Mouse (Mus musculus): ENCODE results near the gene Muc1.

Muc1 gene

DNA sequence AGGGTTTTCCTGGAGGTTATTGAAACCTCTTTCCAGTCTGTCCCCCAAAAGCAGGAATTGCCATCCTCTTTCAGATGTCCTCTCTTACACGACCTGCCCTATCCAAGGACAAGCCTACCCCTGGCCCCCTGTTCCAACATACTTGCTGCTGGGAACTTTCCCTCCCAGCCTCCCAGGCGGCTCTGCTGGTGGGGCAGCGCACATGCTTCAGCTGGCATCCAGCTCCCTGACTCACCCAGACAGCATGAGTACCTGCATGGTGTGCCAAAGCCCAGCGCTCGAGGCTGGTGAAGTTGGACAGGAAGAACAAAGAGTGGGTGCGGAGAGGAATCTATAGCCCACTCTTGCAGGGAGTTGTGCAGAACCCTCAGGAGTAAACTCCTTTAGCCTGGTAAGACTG lies 42.0 kb downstream of the Muc1 start:
- DNase-seq (ENCODE audit: low spot score), result peak; percentile 65

DNA sequence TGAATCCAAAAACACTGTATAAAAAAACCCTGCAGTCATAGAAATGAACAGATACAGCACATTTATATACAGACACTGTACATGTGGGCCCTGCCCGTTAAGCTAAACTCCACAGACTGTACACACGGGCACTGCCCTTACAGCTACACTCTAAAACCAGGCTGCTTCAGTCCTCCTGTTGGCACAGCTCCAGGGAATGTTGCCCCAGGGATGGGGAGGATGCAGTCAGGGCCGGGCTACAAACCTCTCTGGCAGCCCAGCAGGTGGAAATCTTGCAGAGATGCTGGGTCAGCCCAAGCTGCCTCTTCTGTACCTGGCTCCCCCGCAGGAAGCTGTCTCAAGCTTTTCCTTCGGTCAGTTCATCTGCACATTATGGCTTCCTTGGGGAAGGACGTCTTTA lies 42.9 kb downstream of the Muc1 start:
- peak; percentile 55 for DNase-seq (ENCODE audit: low spot score)

DNA sequence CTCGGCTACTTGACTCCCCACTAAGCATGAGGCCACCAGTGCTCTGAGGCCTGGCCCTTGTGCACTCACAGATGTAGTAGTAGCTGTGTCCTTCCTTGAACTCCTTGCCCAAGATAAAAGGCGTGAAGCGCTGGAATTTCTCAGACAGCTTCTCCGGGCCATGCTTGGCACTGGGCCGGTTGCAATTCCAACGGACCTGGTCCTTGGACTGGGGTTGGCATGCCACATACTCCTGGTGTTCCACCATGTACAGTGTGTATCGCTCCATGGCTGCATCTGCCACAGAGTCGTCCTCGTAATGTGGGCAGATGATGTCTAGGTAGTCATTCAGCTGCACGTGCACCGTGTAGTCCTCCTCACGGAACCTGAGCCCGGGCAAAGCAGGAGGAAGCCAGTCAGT lies 47.2 kb downstream of the Muc1 start:
- no peak for DNase-seq (ENCODE audit: low spot score)

DNA sequence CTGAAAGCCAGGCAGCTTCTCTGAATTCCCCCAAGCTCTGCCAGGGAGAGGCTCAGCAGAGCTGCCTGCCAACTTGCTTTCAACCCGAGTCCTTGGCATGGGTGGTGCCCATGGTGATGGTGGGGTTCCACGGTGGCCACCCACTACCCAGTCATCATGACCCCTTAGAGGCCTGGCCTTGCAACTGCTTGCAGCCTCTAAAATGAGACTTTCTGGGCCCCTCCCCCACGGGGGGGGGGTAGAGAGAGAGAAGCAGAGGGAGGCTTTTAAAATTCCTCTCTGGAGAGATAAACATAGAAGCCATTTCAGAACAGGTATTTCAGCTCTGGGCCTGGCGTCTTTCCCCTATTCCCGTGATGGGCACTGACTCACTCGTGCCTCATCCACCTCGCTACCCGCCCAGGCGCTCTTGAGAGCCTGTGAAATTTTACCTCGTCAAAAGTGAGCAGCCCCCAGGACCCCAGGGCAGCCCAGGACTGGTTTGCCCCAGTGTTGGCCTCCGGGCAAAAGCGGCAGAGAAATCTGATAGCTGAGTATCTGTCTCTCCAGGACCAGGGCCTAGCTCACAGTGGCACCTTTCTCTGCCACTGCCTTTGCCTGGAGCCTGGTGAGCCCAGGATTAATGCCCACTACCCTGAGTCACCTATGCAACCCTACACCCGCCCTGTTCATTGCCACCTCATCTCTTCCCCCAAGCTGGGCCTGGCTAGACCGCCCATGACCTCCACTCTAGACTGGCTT lies 48.6 kb downstream of the Muc1 start:
- no peak for DNase-seq (ENCODE audit: low spot score)

DNA sequence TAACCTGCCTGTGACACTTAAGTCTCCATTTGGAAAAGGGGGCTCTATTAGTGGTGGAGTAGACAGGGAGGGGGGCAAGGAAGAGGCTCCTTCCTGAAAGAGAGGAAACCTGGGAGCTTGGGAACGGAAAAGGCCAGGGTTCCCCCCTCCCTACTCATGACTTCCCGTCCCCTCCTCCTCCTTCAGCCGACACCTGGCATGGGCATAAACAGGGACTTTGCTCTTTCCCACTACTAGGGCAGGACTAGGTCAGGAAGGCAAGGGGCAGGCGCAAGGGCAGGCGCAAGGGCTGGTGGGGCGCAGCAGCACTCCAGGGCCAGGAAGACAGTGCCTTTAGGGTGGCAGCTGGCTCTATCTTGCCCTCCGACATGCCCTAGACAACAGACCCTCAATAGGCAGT lies 49.2 kb downstream of the Muc1 start:
- DNase-seq (ENCODE audit: low spot score), result no peak

DNA sequence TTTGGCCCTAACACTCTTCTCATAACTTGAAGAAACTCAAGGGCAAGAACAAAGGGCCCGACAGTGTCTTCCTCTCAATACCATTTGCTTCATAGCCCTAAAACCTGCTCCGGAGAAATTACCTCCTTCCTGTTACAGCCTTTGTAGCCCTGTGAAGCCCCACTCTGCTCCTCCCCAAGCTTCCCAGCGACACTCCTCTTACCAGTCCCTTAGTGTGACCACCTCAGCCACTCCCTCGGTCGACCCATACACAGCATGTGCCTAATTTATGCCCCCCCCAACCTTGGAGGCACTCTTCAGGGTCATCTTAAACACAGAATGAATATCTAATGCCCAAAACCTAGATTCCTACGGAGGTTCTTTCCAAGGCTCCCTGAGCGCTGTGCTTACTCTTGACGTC lies 49.8 kb downstream of the Muc1 start:
- DNase-seq (ENCODE audit: low spot score), result no peak

DNA sequence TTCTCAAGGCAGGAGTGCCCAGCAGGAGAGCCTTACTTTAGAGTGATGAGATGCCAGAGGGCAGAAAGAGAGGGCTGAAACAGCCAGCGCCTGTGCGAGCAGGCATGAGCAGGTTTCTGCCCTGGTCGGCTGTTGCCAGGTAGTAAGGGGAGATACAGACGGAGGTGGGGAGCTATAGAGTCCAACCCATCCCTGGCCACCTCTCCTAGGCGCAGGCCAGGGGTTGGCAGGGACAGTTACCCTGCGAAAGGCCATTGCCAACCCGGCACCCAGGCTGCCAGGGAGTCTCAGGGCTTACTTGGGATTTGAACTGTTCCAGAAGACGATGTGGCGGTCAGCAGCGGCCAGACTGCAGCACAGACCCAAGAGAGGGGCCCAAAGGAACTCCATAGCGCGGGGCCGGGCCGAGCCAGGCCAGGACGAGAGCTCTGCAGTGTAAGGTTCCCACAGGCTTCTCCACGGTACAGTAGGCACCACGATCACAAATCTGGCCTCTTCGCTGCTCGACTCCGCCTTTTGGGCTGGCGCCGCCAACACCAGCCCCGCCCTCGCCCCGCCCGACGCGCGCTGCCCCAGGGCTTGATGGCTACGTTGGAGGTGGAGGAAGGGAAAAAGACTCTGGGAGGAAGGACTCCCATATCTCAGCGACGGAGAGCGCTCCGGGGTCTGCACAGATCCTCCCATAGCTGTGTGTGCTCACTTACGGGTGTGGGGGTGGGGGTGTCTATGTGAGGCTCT lies 50.5 kb downstream of the Muc1 start:
- peak; percentile 85 for DNase-seq (ENCODE audit: low spot score)

DNA sequence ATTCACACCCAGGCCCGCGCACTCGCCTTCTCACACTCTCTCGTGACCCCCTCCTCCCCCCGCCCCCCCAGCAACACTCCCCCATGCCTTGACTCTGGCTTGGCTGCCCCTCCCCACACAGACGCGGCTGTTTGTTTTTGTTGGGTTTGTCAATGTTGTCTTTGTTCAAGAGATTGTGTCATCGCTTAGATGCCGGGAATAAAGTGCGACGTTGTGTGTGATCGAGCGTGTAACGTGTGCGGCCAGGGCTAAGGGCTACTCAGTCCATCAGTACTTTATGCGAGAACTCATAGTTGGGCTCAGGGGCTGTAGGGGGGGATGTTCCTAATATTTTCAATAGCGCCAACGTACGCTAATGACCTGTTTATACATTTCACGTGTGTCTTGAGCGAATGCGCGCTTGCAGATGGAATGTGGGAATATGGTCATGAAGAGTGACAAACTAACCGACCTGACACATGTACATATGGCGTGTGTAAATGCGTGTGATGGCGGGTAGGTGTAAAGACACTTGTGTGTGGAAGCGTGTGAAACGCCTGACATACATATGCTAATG lies 51.3 kb downstream of the Muc1 start:
- DNase-seq (ENCODE audit: low spot score), result no peak

DNA sequence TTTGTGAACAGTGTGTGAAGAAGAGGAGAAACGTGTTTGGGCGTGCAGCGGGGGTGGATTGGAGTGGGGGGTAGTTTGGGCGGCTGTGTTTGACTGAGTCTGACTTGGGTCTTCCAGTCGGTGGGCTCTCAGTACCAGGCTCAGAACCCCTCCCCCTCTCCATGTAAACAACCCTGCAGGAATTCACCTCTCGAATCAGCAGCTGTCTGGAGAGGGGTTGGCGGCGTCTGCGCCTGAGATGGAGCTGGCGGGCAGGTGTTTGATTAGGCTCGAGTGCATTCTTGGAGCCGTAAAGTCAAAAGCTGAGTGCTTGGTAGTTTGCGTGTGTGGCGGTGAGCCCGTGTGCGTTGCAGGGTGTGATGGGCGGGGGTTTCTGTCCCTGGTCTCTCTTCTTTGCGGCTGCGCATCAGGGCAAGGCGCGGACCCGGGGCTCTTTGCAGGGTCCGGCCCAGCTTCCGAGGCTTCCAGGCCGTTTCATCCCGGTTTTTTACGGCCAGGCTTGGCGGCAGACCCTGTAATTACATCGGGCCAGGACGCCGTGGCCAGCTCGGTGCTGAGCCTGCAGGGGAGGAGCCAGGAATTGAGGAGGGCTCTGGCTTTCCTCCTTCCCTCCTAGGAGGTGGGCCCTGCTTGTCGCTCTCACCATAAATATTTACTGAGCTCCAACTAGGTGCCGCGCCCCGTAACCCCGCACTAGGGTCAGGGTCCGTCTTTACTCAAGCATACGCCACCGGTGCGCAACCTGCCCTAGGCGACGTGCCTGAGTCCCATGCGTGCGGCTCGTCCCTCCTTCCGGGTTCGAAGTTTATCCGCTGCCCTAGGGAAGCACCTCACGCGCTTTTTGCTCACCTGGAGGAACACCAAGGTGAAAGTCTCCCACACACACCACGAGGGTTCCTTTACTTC lies 52.0 kb downstream of the Muc1 start, which contains the start of gene Efna1:
TSS of gene Efna1 (minus strand) at position 537 of the 906 bp plus-strand sequence.
- peak; percentile 71 for DNase-seq (ENCODE audit: low spot score)

DNA sequence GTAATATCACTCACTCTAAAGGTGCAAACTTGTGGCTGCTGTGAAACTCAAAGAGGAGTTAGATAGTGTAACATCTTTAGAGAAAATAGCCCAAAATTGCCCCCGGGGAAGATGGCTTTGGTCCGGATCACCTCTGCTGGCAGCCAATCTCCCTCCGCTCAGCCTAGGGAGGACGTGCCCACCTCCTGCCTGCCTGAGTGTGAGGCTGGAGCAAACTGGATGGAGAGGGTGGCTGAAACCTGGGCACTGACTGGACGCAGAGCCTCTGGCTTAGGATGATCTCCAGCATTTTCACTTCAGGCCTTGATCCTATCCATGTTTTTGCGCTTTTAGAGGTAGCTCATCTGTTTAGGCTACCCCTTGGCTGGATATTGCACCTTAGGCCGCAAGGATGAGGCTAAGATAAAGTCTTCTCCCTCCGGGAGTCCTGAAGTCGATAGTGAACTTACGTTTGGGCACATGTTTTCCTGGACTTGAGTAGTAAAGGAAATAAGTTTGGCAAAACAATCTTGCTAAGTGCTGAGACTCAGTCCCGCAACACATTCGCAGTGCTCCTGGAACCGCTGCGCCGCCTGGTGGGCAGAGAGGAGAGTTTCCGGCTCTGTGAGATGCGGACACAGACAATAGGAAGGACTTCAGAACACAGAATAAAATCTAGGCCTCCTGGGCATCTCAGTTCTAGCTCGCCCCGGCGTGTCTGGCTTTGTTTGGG lies 52.9 kb downstream of the Muc1 start:
- DNase-seq (ENCODE audit: low spot score), result peak; percentile 92

DNA sequence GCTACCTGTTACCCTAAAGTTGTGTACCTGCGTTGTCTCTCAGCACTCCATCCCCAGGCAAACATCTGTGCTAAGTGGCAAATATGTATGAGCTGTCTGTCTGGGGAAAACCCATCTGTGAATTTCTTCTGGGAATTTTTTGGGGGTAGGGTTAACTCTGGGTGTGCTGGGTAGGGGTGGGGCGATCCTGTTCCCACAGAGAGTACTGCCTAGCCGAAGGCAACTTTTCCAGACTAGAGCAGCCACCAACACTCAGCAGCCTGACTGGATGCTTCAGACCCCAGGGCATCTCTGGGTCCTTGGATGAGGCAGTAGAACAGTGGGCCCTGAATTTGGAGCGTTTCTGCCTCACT lies 53.4 kb downstream of the Muc1 start:
- no peak for DNase-seq (ENCODE audit: low spot score)
